Mouse (Mus musculus) E14TG2a.4 (cell line): ENCODE results near the gene Ascl2.

Experiments
- H3K27me3 ChIP-seq: 2 replicates; pipeline ENCODE4 v1.6.1; 2014; ENCODE audit warnings: low read length, control low read depth; ENCODE audit not compliant: insufficient read depth
- H3K36me3 ChIP-seq: 2 replicates; pipeline ENCODE4 v1.6.1; 2014; ENCODE audit warnings: low read length, control low read depth; ENCODE audit not compliant: insufficient read depth
- H3K4me1 ChIP-seq: replicated peaks from 2 replicates; pipeline ENCODE4 v1.6.1; 2014; ENCODE audit warnings: low read depth, low read length, control low read depth
- H3K4me3 ChIP-seq: replicated peaks from 2 replicates; pipeline ENCODE4 v1.5.1; 2014; ENCODE audit warnings: mild to moderate bottlenecking, low read length
- H3K9me3 ChIP-seq: 2 replicates; pipeline ENCODE4 v1.6.1; 2014; ENCODE audit warnings: low read length, control low read depth
- CTCF ChIP-seq: conservative IDR thresholded peaks from 2 replicates; pipeline ENCODE4 v1.5.1; 2014; ENCODE audit warnings: low read length
- NANOG ChIP-seq: IDR thresholded peaks from 2 replicates; pipeline ENCODE4 v1.6.1; 2014; ENCODE audit warnings: borderline replicate concordance, low read length, mixed read lengths
- POU5F1 ChIP-seq: IDR thresholded peaks from 2 replicates; pipeline ENCODE4 v1.6.1; 2014; ENCODE audit warnings: low read length, borderline replicate concordance

The Ascl2 gene

DNA sequence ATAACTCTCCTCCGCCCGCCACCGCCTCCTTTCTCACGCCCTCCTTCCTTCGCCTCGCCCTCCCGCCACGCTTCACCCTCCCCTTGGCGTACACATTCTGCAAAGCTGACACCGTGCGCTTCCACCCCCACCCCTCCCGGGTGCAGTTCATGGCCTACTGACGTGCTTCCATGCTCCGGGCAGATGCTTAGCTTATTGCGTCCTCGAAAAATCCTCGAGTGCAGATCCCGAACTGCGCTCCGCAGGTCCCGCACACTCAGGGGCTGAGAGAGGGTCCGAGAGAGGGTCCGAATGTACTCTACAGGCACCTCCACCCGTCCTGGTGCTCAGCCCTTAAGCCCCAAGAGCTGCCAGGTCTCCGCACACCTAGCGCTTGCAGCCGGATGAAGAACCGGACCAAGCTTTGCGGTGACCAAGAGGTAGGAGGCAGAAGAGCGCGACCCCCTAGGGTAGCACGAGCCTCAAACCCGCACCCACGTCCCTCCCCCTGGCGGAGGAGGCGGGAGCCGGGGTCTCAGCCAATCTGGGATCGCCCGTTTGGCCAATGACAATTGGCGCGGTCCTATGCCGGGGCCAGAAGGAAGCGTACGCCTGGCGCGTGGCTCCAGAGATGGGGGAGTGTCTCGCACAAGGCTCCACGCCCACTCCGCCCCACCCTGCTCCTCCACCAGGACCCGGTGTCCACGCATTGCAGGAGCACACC lies at the start of gene Ascl2:
Gene Ascl2, minus strand, starts transcription at position 456 of the 703 bp plus-strand sequence.
- peaks cover 89% of the 10 kb centered on the region for H3K27me3 ChIP-seq
- H3K9me3 ChIP-seq, result peaks cover 12% of the 10 kb centered on the region

GRCm38 (mm10) chr7:143017181-143017580 lies 48.1 kb upstream of the Ascl2 start:
- peaks cover 59% of the 10 kb centered on the region for H3K4me1 ChIP-seq
- H3K4me3 ChIP-seq, result no peak overlapping the region
- H3K36me3 ChIP-seq, result no peaks in the 10 kb centered on the region
- peaks cover 14% of the 10 kb centered on the region; the same call in 1 of the 2 replicates for H3K9me3 ChIP-seq
- no peak for TF ChIP-seq CTCF
- TF ChIP-seq NANOG, result no peak
- no peak for TF ChIP-seq POU5F1
- H3K27me3 ChIP-seq, result no peaks in the 10 kb centered on the region; the same call in 1 of the 2 replicates

More for the DNA sequence above, at the start of gene Ascl2:
- peak within 1 kb of the TSS; percentile 79 for H3K4me3 ChIP-seq
- H3K4me1 ChIP-seq, result peaks cover 29% of the 10 kb centered on the region
- peaks cover 7% of the 10 kb centered on the region; the same call in 1 of the 2 replicates for H3K36me3 ChIP-seq
- TF ChIP-seq POU5F1, result no peak

- H3K4me3 ChIP-seq, result no peak overlapping the region
- peaks cover 61% of the 10 kb centered on the region for H3K4me1 ChIP-seq
- H3K9me3 ChIP-seq, result peaks cover 14% of the 10 kb centered on the region; the same call in 1 of the 2 replicates
- TF ChIP-seq POU5F1 (no peak), NANOG (no peak), CTCF (no peak)
- no peaks in the 10 kb centered on the region for H3K36me3 ChIP-seq
- no peaks in the 10 kb centered on the region; the same call in 1 of the 2 replicates for H3K27me3 ChIP-seq
Observed at GRCm38 (mm10) chr7:143016424-143017142, 47.5 kb upstream of the Ascl2 start.

GRCm38 (mm10) chr7:143015755-143016423 lies 46.8 kb upstream of the Ascl2 start:
- TF ChIP-seq POU5F1 (no peak), NANOG (no peak), CTCF (no peak)
- no peaks in the 10 kb centered on the region; the same call in 1 of the 2 replicates for H3K27me3 ChIP-seq
- peaks cover 65% of the 10 kb centered on the region for H3K4me1 ChIP-seq
- H3K36me3 ChIP-seq, result no peaks in the 10 kb centered on the region
- peaks cover 14% of the 10 kb centered on the region; the same call in 1 of the 2 replicates for H3K9me3 ChIP-seq
- H3K4me3 ChIP-seq, result 0 out of 2 replicates have a peak overlapping the region, but pooled peaks have one; percentile 7

GRCm38 (mm10) chr7:143014862-143015659 lies 46.0 kb upstream of the Ascl2 start:
- no peaks in the 10 kb centered on the region; the same call in 1 of the 2 replicates for H3K27me3 ChIP-seq
- peaks cover 14% of the 10 kb centered on the region; the same call in 1 of the 2 replicates for H3K9me3 ChIP-seq
- TF ChIP-seq POU5F1, result no peak
- no peak for TF ChIP-seq NANOG
- no peak for TF ChIP-seq CTCF
- H3K4me3 ChIP-seq, result no peak overlapping the region
- peaks cover 71% of the 10 kb centered on the region for H3K4me1 ChIP-seq
- H3K36me3 ChIP-seq, result no peaks in the 10 kb centered on the region

DNA sequence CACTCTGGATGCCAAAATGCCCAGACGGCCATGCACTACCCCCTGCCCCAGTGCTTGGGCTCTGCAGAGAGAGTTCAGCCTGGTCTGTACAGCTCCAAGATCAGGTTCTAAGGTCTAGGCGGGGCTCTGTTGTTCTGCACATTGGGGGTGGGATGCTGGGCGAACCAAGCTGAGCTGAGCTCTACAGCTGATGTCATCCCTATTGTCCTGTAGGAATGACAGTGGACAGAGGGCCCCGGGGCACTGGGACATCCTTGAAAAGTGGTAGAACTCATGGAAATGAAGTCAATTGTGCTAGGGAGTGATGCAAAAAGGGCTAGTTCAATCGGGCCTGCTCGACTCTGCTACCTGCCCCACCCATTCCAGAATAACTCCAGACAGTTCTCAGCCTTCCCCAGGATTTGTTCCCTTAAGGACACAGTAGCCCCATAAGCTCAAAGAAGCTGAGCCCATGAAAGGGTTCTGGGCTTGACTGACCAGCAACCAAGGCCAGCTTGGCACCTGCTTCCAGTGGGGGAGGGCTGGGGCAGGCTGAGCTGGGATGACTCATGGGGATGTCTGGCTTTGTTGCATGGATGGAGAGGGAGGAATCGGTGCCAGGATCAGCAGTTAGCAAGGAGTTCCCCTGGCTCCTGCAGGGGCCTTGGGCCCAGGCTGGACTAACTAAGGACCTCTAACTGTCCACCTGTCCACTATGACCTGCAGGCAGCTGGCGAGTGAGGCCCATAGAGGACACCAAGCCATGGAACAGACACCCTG lies 44.5 kb upstream of the Ascl2 start:
- Histone ChIP-seq H3K36me3 (no peaks in the 10 kb centered on the region), H3K4me1 (peaks cover 84% of the 10 kb centered on the region), H3K4me3 (0 out of 2 replicates have a peak overlapping the region, but pooled peaks have one; percentile 20), H3K27me3 (no peaks in the 10 kb centered on the region; the same call in 1 of the 2 replicates), H3K9me3 (peaks cover 14% of the 10 kb centered on the region; the same call in 1 of the 2 replicates)
- TF ChIP-seq NANOG, result no peak
- no peak for TF ChIP-seq POU5F1
- no peak for TF ChIP-seq CTCF

DNA sequence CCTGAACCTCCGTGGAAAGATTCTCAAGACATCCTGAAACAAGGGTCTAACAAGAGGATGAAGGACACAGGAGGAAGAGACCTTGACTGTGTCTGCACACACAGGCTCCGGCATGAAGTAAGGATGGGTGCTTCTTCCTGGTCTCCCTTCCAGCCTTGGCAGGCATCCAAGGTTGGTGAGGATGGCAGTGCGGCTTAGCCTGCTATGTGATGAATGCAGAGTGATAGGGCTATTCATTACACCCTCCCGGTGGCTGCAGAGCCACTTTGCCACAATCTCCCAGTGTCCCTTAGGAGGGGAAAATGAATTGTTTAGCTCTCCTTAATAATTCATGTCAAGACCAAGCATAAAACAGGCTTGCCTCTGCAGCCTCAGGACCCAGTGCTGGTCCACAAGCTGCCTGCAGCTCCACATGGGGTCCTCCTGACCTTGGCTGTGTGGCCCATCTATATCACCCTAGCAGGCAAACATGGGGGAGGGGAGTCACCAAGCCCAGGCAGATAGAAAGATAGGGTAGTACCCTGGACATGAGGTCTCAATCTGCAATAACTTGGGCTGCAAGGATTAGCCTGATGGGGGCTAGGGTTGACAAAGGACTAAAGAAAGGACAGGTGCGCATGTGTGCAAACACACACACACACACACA lies 43.3 kb upstream of the Ascl2 start:
- Histone ChIP-seq H3K27me3 (no peaks in the 10 kb centered on the region; the same call in 1 of the 2 replicates), H3K4me3 (0 out of 2 replicates have a peak overlapping the region, but pooled peaks have one; percentile 7), H3K36me3 (no peaks in the 10 kb centered on the region), H3K9me3 (peaks cover 14% of the 10 kb centered on the region; the same call in 1 of the 2 replicates), H3K4me1 (peaks cover 93% of the 10 kb centered on the region)
- TF ChIP-seq NANOG (no peak), CTCF (no peak), POU5F1 (no peak)
